23 mouse cellular contexts compared by ENCODE assay signal in the genomic region with DNA sequence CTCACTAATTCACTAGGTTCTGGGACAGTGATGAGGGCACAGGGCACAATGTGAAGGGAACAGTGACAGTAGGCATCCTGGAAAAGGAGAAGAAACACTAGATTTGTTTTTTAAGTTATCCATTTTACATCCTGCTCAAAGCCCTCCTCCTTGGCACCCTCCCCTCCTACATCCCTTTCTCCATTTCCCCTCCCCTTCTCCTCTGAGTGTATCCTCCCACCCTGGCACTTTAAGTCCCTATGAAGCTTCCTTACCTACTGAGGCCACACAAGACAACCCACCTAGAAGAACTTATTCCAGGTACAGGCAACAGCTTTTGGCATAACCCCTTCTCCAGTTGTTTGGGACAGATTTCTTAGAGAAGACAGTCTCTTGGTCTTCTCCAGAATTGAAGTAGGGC. TPM values are rescaled to one million over a fixed set of nuclear protein-coding genes. Genes with fewer than 3 reads are reported as not detected.
A peak's percentile ranks its signal among the peaks of the same experiment; 100 is the strongest.
DNase-seq lines count a peak whose midpoint lies in the region; ATAC-seq and TF ChIP-seq lines count a peak whose summit lies in the region.
"Had no signal": no experiment of that assay in that cellular context is flagged by ENCODE, and none has a peak within 500 bp of the region (broad histone marks: within the 10 kb centered on the region; RNA-seq: fewer than 3 reads in every experiment).

TSS of gene Ms4a6b (plus strand) at position 267 of the 400 bp plus-strand sequence.

- H3K27ac ChIP-seq in thymus, adult 2 months (ENCODE audit: control insufficient read depth, insufficient read depth, low read length) = peak within 1 kb of the TSS; percentile 78
- no peak within 1 kb of the TSS for H3K27ac ChIP-seq in midbrain, postnatal 0 days (ENCODE audit: low read depth, low read length)
- H3K27ac ChIP-seq: forebrain, embryonic 12.5 days; heart, adult 2 months; kidney, postnatal 0 days; limb, embryonic 13.5 days; liver, embryonic 15.5 days; midbrain, embryonic 15.5 days had no signal

- ATAC-seq in activated CD4-positive, CD25-positive, alpha-beta regulatory T cell, adult 4 months = no peak
- no peak for ATAC-seq in erythroid progenitor cell, adult 5-6 weeks (replicated peaks; ENCODE audit: low FRiP score, poor library complexity, severe bottlenecking)
- no peak for ATAC-seq in monocyte, adult 5-6 weeks (replicated peaks; ENCODE audit: insufficient number of reproducible peaks, low FRiP score, low TSS enrichment, poor library complexity, severe bottlenecking)
- ATAC-seq in midbrain, postnatal 0 days (ENCODE audit: low FRiP score) = no peak
- ATAC-seq: hindbrain, embryonic 16.5 days; midbrain, embryonic 15.5 days had no signal

- no peak for TF ChIP-seq POLR2A in thymus, adult 2 months (IDR thresholded peaks at IDR 0.05; ENCODE audit: control insufficient read depth, extremely low read depth, insufficient read depth, low read length, poor library complexity)

- no peaks in the 10 kb centered on the region for H3K27me3 ChIP-seq in thymus, adult 2 months (ENCODE audit: control insufficient read depth, insufficient read depth, low read length)
- no peaks in the 10 kb centered on the region for H3K27me3 ChIP-seq in midbrain, postnatal 0 days (ENCODE audit: insufficient read depth, low read length)
- H3K27me3 ChIP-seq: forebrain, embryonic 12.5 days; limb, embryonic 13.5 days; liver, embryonic 15.5 days; megakaryocyte, embryonic 14.5 days; midbrain, embryonic 15.5 days had no signal

- no peak within 1 kb of the TSS for H3K4me2 ChIP-seq in midbrain, postnatal 0 days (ENCODE audit: low read depth, low read length, poor library complexity, severe bottlenecking)
- H3K4me2 ChIP-seq: forebrain, embryonic 12.5 days; limb, embryonic 13.5 days; liver, embryonic 15.5 days; midbrain, embryonic 15.5 days had no signal

- no peaks in the 10 kb centered on the region for H3K36me3 ChIP-seq in thymus, adult 2 months (ENCODE audit: control insufficient read depth, insufficient read depth, low read length)
- H3K36me3 ChIP-seq in midbrain, postnatal 0 days (ENCODE audit: insufficient read depth, low read length) = no peaks in the 10 kb centered on the region
- H3K36me3 ChIP-seq: forebrain, embryonic 12.5 days; G1E; limb, embryonic 13.5 days; liver, embryonic 15.5 days; midbrain, embryonic 15.5 days had no signal

- peaks cover 25% of the 10 kb centered on the region for H3K4me1 ChIP-seq in thymus, adult 2 months (replicated peaks; ENCODE audit: control insufficient read depth, insufficient read depth, low read length)
- no peaks in the 10 kb centered on the region for H3K4me1 ChIP-seq in midbrain, postnatal 0 days (ENCODE audit: insufficient read depth, low read length)
- H3K4me1 ChIP-seq: forebrain, embryonic 12.5 days; limb, embryonic 13.5 days; liver, embryonic 15.5 days; megakaryocyte, embryonic 14.5 days; midbrain, embryonic 15.5 days had no signal

- H3K9ac ChIP-seq in midbrain, postnatal 0 days (replicated peaks; ENCODE audit: low read length, poor library complexity, severe bottlenecking) = no peak within 1 kb of the TSS
- H3K9ac ChIP-seq: forebrain, embryonic 12.5 days; limb, embryonic 13.5 days; liver, embryonic 15.5 days; midbrain, embryonic 15.5 days had no signal

- TF ChIP-seq CTCF in thymus, adult 2 months (IDR thresholded peaks at IDR 0.05; ENCODE audit: borderline replicate concordance, control insufficient read depth, extremely low read depth, insufficient read depth, low read length, poor library complexity) = no peak
- TF ChIP-seq CTCF in midbrain, postnatal 0 days (IDR thresholded peaks at IDR 0.05) = no peak

- no peak for DNase-seq in thymus, adult 2 months
- no peak for DNase-seq in thymus, adult 18-20 months
- DNase-seq in adrenal gland, adult 8-10 months = no peak
- DNase-seq in midbrain, postnatal 0 days (ENCODE audit: low spot score) = no peak
- DNase-seq: cerebellum, adult 11 months; cerebellum, postnatal 14 days; gastrocnemius, postnatal 10 days; heart, adult 2 months; heart, postnatal 36 days; kidney, adult 11 months; layer of hippocampus, postnatal 36 days; right cerebral cortex, adult 18-20 months had no signal

- H3K4me3 ChIP-seq in thymus, adult 2 months (ENCODE audit: control insufficient read depth, insufficient read depth, low read length) = no peak within 1 kb of the TSS
- H3K4me3 ChIP-seq in midbrain, postnatal 0 days (ENCODE audit: low read depth, low read length) = no peak within 1 kb of the TSS
- H3K4me3 ChIP-seq: forebrain, embryonic 12.5 days; heart, adult 2 months; limb, embryonic 13.5 days; liver, embryonic 15.5 days; megakaryocyte, embryonic 14.5 days; midbrain, embryonic 15.5 days had no signal

- H3K9me3 ChIP-seq in midbrain, postnatal 0 days (ENCODE audit: low read length) = no peaks in the 10 kb centered on the region
- H3K9me3 ChIP-seq: forebrain, embryonic 12.5 days; G1E; limb, embryonic 13.5 days; liver, embryonic 15.5 days; megakaryocyte, embryonic 14.5 days; midbrain, embryonic 15.5 days had no signal

RNA-seq across cellular contexts. Expression of gene Ms4a6b, which starts in this region (rescaled TPM):
- 41.7 and 46.9 TPM in 2 replicates for polyA plus RNA-seq in thymus, adult 2 months (2012; rRNA removed)
- polyA plus RNA-seq in activated CD4-positive, CD25-positive, alpha-beta regulatory T cell, adult 4 months (2017; shearing (Covaris generic)) = 1,000 to 10,000 TPM; 1,243 to 1,295 TPM
- total RNA-seq in erythroid progenitor cell, adult 5-6 weeks (2015; ENCODE audit: low replicate concordance) = 15.1 and 22.2 TPM in 2 replicates
- 5.4 and 12.9 TPM in 2 replicates for total RNA-seq in erythroid progenitor cell, adult 5-6 weeks (2017; ENCODE audit: low replicate concordance)
- total RNA-seq in monocyte, adult 5-6 weeks (2017) = 127 to 138 TPM (median 132 TPM) in 3 replicates
- 10 to 100 TPM in 2 of 4 experiments, 1 to 10 TPM in 2; 6.8 to 11.0 (median 9.6) TPM for total RNA-seq in adrenal gland, adult 8-10 months (2022)
- 2.7 and 3.0 TPM in 2 replicates for total RNA-seq in midbrain, postnatal 0 days (2014; rRNA removed)
- polyA plus RNA-seq in midbrain, postnatal 0 days (2015; fragmentation: Nextera tagmentation; extraction: Ambion mirVana) = 2.0 TPM in 2 replicates

Comparison
In these comparisons a context has a peak if more than half of its experiments do, and no peak if none do; other contexts are left out.
1. RNA of gene Ms4a6b (polyA plus RNA-seq): 1,243 to 1,295 TPM in activated CD4-positive, CD25-positive, alpha-beta regulatory T cell, adult 4 months; 41.7 to 46.9 TPM in thymus, adult 2 months and 2.0 TPM in midbrain, postnatal 0 days; every median in the first group is over 10 times any median in the second.